Mouse (Mus musculus): Measurements from ENCODE around the gene Gm44503. TPM values are rescaled to one million over a fixed set of nuclear protein-coding genes. Genes with fewer than 3 reads are reported as not detected.

The Gm44503 gene
- polyA plus RNA-seq (2016; fragmentation: Nextera tagmentation; extraction: Ambion mirVana) = not detected in 2 replicates

DNA sequence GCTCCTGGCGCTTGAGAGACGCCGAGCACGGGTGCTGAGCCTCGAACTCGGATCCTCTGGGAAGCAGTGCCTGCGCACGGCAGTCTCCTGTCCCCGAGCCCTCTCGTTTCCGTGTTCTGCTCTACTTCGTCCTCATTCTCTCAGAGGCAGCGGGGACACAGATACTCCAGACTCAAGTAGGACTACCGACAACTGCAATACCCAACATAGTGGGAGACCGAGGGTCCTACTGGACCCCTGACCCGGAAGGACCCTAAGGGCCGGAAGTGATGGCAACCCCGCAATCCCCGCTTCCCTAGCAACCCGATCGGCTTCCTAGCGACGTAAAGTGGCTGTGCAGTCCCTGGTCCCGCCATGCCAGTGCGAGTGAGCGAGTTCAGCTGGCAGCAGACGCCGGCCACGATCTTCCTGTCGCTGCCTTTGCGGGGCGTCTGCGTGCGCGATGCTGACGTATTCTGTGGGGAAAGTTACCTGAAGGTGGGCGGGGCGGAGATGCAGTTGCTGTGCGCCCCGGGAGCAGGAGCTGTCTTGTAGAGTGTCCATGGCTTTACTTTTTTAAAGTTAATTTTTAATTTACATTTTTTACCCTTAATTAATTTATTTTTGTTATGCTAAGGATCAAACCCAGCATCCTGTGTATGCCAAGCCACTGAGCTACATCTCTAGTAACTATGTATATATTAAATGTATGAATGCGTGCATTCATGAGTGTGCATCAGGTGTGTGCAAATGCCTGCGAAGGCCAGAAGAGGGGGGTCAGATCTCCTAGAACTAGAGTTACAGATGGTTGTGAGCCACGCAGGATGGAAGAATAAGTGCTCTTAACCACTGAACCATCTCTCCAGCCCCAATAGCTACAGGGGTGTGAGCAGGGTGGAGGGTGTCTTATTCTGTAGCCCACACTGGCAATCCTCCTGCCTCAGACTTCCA is at the start of gene Gm44503, which contains the start of gene Dyx1c1:
Gm44503 (plus strand) TSS at position 332 of the 930 bp plus-strand sequence.
Dyx1c1 (plus strand) TSS at position 265 of the 930 bp plus-strand sequence.
- Histone ChIP-seq H3K27ac (no peak within 1 kb of the TSS), H3K9ac (peak within 1 kb of the TSS; percentile 41), H3K36me3 (no peaks in the 10 kb centered on the region), H3K4me2 (replicated peaks) (peak within 1 kb of the TSS; percentile 59), H3K4me1 (no peaks in the 10 kb centered on the region), H3K9me3 (no peaks in the 10 kb centered on the region), H3K4me3 (peak within 1 kb of the TSS; percentile 51), H3K27me3 (no peaks in the 10 kb centered on the region)
- ATAC-seq (ENCODE audit: insufficient number of reproducible peaks, insufficient read depth, low FRiP score, low TSS enrichment) = peak; percentile 91
- 2% methylated on average over 43 of the region's 43 CpGs for WGBS

- H3K4me2 ChIP-seq (replicated peaks) = no peak overlapping the region
- H3K36me3 ChIP-seq = 0 out of 2 replicates have a peak, but pooled peaks cover 6% of the 10 kb centered on the region
- H3K4me3 ChIP-seq = no peak overlapping the region
- ATAC-seq (ENCODE audit: insufficient number of reproducible peaks, insufficient read depth, low FRiP score, low TSS enrichment) = no peak
- no peaks in the 10 kb centered on the region for H3K27me3 ChIP-seq
- H3K4me1 ChIP-seq = no peaks in the 10 kb centered on the region
- H3K27ac ChIP-seq = no peak overlapping the region
- 87% methylated on average over 2 of the region's 2 CpGs for WGBS
- no peaks in the 10 kb centered on the region for H3K9me3 ChIP-seq
- H3K9ac ChIP-seq = no peak overlapping the region
Observed at GRCm38 (mm10) chr9:72911381-72911780, 47.3 kb upstream of the Gm44503 start.

DNA sequence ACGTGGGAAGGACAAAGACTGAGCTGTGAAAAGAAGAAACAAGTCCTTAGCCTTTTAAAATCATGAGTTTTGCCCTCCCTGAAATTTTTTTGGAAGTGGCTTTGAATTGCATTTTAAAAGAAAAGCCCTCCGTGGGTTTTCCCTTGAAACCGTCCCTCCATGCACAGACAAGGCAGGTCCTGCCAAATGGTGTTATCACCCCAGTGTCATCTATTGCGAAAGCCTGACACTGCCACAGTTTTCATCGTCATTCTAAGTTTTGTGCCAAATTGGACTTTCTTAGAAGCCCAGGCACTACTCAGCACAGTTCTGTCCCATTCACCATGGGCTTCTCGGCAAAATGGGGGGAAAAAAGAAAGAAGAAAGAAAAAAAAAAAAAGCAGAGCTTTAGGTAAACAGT is 45.1 kb upstream of the Gm44503 start:
- Histone ChIP-seq H3K4me2 (replicated peaks) (no peak overlapping the region), H3K27ac (no peak overlapping the region), H3K27me3 (no peaks in the 10 kb centered on the region), H3K9me3 (no peaks in the 10 kb centered on the region), H3K4me3 (no peak overlapping the region), H3K36me3 (0 out of 2 replicates have a peak, but pooled peaks cover under 1% of the 10 kb centered on the region), H3K4me1 (no peaks in the 10 kb centered on the region), H3K9ac (no peak overlapping the region)
- no peak for ATAC-seq (ENCODE audit: insufficient number of reproducible peaks, insufficient read depth, low FRiP score, low TSS enrichment)
- WGBS = 85% methylated on average over 6 of the region's 6 CpGs

DNA sequence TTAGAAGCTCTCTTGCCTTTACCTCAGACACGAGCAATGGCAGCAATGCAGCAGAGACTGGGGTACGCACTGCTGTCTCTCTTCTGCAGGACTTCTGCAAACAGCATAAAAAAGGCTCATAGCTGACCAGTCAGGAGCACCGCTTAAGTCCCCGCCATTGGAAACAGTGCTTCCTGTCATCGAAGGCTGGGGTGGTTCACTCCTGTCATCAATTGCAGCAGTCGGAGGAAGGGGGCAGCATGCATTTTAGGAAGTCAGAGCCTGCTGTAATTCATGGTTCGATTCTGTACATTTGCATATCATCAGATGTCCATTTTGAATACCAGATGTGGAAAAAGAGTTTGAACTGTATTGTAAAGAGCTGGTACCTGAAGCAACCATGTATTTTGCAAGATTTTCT is 42.9 kb upstream of the Gm44503 start:
- Histone ChIP-seq H3K9me3 (no peaks in the 10 kb centered on the region), H3K4me3 (no peak overlapping the region), H3K27ac (no peak overlapping the region), H3K27me3 (no peaks in the 10 kb centered on the region), H3K9ac (no peak overlapping the region), H3K4me2 (replicated peaks) (no peak overlapping the region), H3K36me3 (no peaks in the 10 kb centered on the region), H3K4me1 (no peaks in the 10 kb centered on the region)
- no peak for ATAC-seq (ENCODE audit: insufficient number of reproducible peaks, insufficient read depth, low FRiP score, low TSS enrichment)
- WGBS = 72% methylated on average over 7 of the region's 7 CpGs

- Histone ChIP-seq H3K27ac (no peak overlapping the region), H3K4me3 (no peak overlapping the region), H3K9me3 (no peaks in the 10 kb centered on the region), H3K36me3 (no peaks in the 10 kb centered on the region), H3K4me1 (peaks cover 17% of the 10 kb centered on the region), H3K27me3 (no peaks in the 10 kb centered on the region), H3K4me2 (replicated peaks) (no peak overlapping the region), H3K9ac (no peak overlapping the region)
- ATAC-seq (ENCODE audit: insufficient number of reproducible peaks, insufficient read depth, low FRiP score, low TSS enrichment) = no peak
- WGBS = 88% methylated on average over 3 of the region's 3 CpGs
Observed at GRCm38 (mm10) chr9:72923068-72923467, 35.6 kb upstream of the Gm44503 start.

DNA sequence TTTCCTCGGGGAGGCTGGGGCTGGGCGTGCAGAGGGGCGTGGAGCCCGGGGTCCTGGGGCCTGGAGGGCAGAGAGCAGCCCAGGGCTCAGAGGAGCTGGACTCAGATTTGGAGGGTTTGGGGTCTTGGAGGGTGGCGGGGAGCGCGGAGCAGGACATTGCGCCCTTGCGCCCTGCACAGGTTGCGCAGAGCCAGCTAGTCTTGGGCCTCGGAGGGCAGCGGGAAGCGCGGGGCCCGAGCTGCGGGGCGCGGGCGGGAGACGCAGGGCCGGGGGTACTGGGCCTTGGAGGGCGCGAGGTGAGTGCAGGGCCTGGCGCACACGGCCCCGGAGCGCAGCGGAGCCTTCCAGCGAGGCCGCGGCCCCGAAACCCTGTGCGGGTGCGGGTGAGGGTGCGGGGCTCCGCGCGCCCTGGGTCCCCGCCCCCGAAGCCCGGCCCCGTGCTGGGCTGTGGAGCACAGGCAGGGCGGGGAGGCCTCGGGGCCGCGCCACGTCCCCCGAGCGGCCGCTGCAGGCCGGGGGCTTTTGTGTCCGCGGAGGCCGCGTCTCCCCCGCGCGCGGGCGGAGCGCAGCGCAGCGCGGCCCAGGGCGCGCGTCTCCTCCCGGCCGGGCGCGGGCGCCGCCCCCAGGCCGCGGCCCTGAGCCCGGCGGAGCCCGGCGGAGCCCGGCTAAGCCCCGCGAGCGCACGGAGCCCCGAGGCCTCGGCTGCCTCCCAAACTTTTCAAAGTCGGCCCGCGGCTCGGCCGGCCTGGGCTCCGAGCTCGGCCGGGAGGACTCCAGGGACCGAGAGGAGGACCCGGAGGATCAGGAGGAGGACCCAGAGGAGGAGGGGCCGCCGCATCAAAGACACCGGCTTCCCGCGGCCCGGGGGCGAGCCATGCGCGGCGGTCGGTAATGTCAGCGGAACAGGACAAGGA is 33.4 kb upstream of the Gm44503 start, which contains the start of gene Pygo1:
Pygo1 (plus strand) TSS at position 625 of the 914 bp plus-strand sequence.
- under 1% methylated on average over 100 of the region's 108 CpGs for WGBS
- Histone ChIP-seq H3K4me3 (peak within 1 kb of the TSS; percentile 83), H3K4me2 (replicated peaks) (peak within 1 kb of the TSS; percentile 91), H3K36me3 (no peaks in the 10 kb centered on the region), H3K4me1 (peaks cover 17% of the 10 kb centered on the region), H3K9me3 (no peaks in the 10 kb centered on the region), H3K27me3 (no peaks in the 10 kb centered on the region), H3K9ac (peak within 1 kb of the TSS; percentile 95), H3K27ac (peak within 1 kb of the TSS; percentile 94)
- ATAC-seq (ENCODE audit: insufficient number of reproducible peaks, insufficient read depth, low FRiP score, low TSS enrichment) = peak; percentile 77

DNA sequence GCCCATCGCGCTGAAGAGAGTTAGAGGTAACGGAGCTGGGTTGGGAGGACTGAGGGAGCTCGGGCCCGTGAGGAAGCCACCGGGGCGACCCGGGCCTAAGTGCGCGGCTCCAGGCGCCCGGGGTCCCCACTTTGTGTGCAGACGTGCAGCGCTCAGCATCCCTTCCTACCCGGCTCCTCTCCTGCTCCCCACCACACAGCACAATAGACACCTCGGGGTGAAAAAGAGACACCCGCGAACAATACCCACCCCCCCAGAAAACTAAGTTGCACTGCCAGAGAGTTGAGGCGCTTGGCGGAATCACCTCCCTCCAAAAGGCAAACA is 32.8 kb upstream of the Gm44503 start:
- under 1% methylated on average over 20 of the region's 20 CpGs for WGBS
- peak; percentile 24; the same call in 1 of the 2 replicates for ATAC-seq (ENCODE audit: insufficient number of reproducible peaks, insufficient read depth, low FRiP score, low TSS enrichment)
- Histone ChIP-seq H3K4me2 (replicated peaks) (peak overlapping the region; percentile 91), H3K36me3 (no peaks in the 10 kb centered on the region), H3K4me3 (peak overlapping the region; percentile 83), H3K27me3 (no peaks in the 10 kb centered on the region), H3K4me1 (peaks cover 17% of the 10 kb centered on the region), H3K9me3 (no peaks in the 10 kb centered on the region), H3K9ac (peak overlapping the region; percentile 95), H3K27ac (peak overlapping the region; percentile 94)

GRCm38 (mm10) chr9:72931166-72931790 is 27.4 kb upstream of the Gm44503 start:
- Histone ChIP-seq H3K4me2 (replicated peaks) (no peak overlapping the region), H3K9ac (no peak overlapping the region), H3K4me3 (no peak overlapping the region), H3K4me1 (peaks cover 12% of the 10 kb centered on the region), H3K9me3 (no peaks in the 10 kb centered on the region), H3K36me3 (peaks cover 25% of the 10 kb centered on the region), H3K27me3 (no peaks in the 10 kb centered on the region), H3K27ac (no peak overlapping the region)
- WGBS = 78% methylated on average over 13 of the region's 13 CpGs
- ATAC-seq (ENCODE audit: insufficient number of reproducible peaks, insufficient read depth, low FRiP score, low TSS enrichment) = no peak

- no peak overlapping the region for H3K4me3 ChIP-seq
- H3K27ac ChIP-seq = no peak overlapping the region
- no peaks in the 10 kb centered on the region for H3K4me1 ChIP-seq
- WGBS = 88% methylated on average over 4 of the region's 4 CpGs
- H3K4me2 ChIP-seq (replicated peaks) = no peak overlapping the region
- H3K27me3 ChIP-seq = no peaks in the 10 kb centered on the region
- peaks cover 25% of the 10 kb centered on the region for H3K36me3 ChIP-seq
- ATAC-seq (ENCODE audit: insufficient number of reproducible peaks, insufficient read depth, low FRiP score, low TSS enrichment) = no peak
- no peak overlapping the region for H3K9ac ChIP-seq
- H3K9me3 ChIP-seq = no peaks in the 10 kb centered on the region
Observed at GRCm38 (mm10) chr9:72935309-72935708, 23.3 kb upstream of the Gm44503 start.

DNA sequence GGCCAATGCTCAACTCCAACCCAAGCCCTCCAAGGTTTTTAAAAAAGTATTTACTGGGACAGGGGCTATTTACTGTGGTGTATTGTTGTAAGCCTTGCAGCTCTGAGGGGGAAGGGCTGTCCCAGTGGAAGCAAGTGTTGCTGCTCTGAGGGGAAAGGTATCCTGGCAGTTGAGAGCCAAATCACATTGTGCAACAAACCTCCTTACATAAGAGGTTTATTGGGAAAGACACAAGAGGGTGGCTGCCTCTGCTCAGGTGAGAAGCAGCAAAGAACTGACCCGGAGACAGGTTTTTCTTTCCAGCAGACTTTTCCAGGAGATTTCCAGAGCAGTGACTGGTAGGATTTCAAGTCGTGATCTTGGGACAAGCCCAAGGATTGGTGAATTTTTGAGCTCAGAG is 22.4 kb upstream of the Gm44503 start:
- no peak for ATAC-seq (ENCODE audit: insufficient number of reproducible peaks, insufficient read depth, low FRiP score, low TSS enrichment)
- H3K4me3 ChIP-seq = no peak overlapping the region
- H3K4me2 ChIP-seq (replicated peaks) = no peak overlapping the region
- H3K9ac ChIP-seq = no peak overlapping the region
- peaks cover 25% of the 10 kb centered on the region for H3K36me3 ChIP-seq
- WGBS = 76% methylated on average over 2 of the region's 2 CpGs
- H3K27me3 ChIP-seq = no peaks in the 10 kb centered on the region
- no peak overlapping the region for H3K27ac ChIP-seq
- no peaks in the 10 kb centered on the region for H3K4me1 ChIP-seq
- H3K9me3 ChIP-seq = no peaks in the 10 kb centered on the region

DNA sequence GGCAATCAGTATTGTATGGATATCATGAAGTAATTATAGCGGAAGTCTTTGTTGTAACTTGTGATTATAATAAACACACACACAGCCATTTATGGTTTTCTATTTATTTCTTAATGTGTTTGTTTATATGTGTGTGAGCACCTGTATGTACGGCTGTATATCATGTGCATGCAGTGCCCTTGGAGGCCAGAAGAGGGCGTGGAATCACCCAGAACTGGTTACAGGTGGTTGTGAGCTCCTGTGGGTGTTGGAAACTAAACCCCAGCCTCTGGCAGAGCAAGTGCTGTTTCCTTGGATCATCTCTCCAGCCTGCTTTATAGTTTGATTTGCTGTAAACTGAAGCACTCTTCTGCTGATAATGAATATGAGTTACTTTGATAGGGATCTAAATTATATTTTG is 15.2 kb upstream of the Gm44503 start:
- Histone ChIP-seq H3K9me3 (no peaks in the 10 kb centered on the region), H3K4me1 (no peaks in the 10 kb centered on the region), H3K9ac (no peak overlapping the region), H3K36me3 (peaks cover 35% of the 10 kb centered on the region), H3K4me2 (replicated peaks) (no peak overlapping the region), H3K27ac (no peak overlapping the region), H3K27me3 (no peaks in the 10 kb centered on the region), H3K4me3 (no peak overlapping the region)
- 55% methylated on average over 3 of the region's 3 CpGs for WGBS
- ATAC-seq (ENCODE audit: insufficient number of reproducible peaks, insufficient read depth, low FRiP score, low TSS enrichment) = no peak

All from embryonic facial prominence, embryonic 12.5 days (tissue).